Mouse (Mus musculus): ENCODE results near the gene Flcn.

GRCm38 (mm10) chr11:59787199-59787781 lies 22.5 kb downstream of the Flcn start, which contains the start of gene Pld6:
- TF ChIP-seq CTCF (IDR thresholded peaks at IDR 0.05; ENCODE audit: borderline replicate concordance, insufficient read depth, low read length) (no peak), POLR2A (IDR thresholded peaks at IDR 0.05; ENCODE audit: low read depth, low read length) (no peak)
